Mouse (Mus musculus) midbrain, embryonic 16.5 days (tissue): ENCODE measurements around the gene Zfp410. TPM values are rescaled to one million over a fixed set of nuclear protein-coding genes. Genes with fewer than 3 reads are reported as not detected.
"Not testable (repeated sequence)": the region's sequence is repeated elsewhere in the genome, so short reads cannot be mapped to it uniquely, and the experiment has no call there.

ENCODE experiments used
- ATAC-seq: fragments of 200-750 bp; cut with Nextera tagmentation; 2 replicates; pipeline ENCODE4 v1.8.0; 2017; ENCODE audit warnings: moderate TSS enrichment
- H3K27ac ChIP-seq: fragments of 300-500 bp; sonication (generic); 2 replicates; pipeline ENCODE4 v1.5.1; 2014; ENCODE audit warnings: mild to moderate bottlenecking, low read length, mixed read lengths
- H3K27me3 ChIP-seq: fragments of 300-500 bp; sonication (generic); 2 replicates; pipeline ENCODE4 v1.6.1; 2014; ENCODE audit warnings: low read depth, low read length, mixed read lengths; ENCODE audit not compliant: control insufficient read depth, insufficient read depth
- H3K36me3 ChIP-seq: fragments of 300-500 bp; sonication (generic); 2 replicates; pipeline ENCODE4 v1.6.1; 2014; ENCODE audit warnings: mild to moderate bottlenecking, low read length, moderate library complexity, mixed read lengths; ENCODE audit not compliant: control insufficient read depth, insufficient read depth
- H3K4me1 ChIP-seq: fragments of 300-500 bp; sonication (generic); 2 replicates; pipeline ENCODE4 v1.6.1; 2014; ENCODE audit warnings: mild to moderate bottlenecking, low read length, mixed read lengths; ENCODE audit not compliant: control insufficient read depth, insufficient read depth
- H3K4me2 ChIP-seq: fragments of 300-500 bp; sonication (generic); 2 replicates; pipeline ENCODE4 v1.6.1; 2014; ENCODE audit warnings: mild to moderate bottlenecking, low read length, mixed read lengths
- H3K4me3 ChIP-seq: fragments of 300-500 bp; sonication (generic); 2 replicates; pipeline ENCODE4 v1.5.1; 2014; ENCODE audit warnings: low read depth, mild to moderate bottlenecking, low read length, moderate library complexity, mixed read lengths
- H3K9ac ChIP-seq: fragments of 300-500 bp; sonication (generic); 2 replicates; pipeline ENCODE4 v1.6.1; 2014; ENCODE audit warnings: low read depth, low read length, mixed read lengths
- H3K9me3 ChIP-seq: fragments of 300-500 bp; sonication (generic); replicated peaks from 2 replicates; pipeline ENCODE4 v1.6.1; 2014; ENCODE audit warnings: mild to moderate bottlenecking, low read length, mixed read lengths; ENCODE audit not compliant: control insufficient read depth, poor library complexity, severe bottlenecking
- WGBS: fragments of 180-500 bp; shearing (Covaris S2); extraction: QIAGEN DNeasy Blood & Tissue Kit; methylation state at CpG from one replicate; pipeline ENCODE4 v1.1.7; 2014; 5-methylcytosine and 5-hydroxymethylcytosine counted together
- polyA plus RNA-seq: library from polyadenylated mRNA; unstranded; fragments of >200 nt; fragmentation: Nextera tagmentation; extraction: Ambion mirVana; gene quantifications from 2 replicates; pipeline ENCODE4 v1.2.1, GENCODE M21; 2015

The Zfp410 gene
- polyA plus RNA-seq, 1 experiment from 2014 or later = 59.4 TPM

DNA sequence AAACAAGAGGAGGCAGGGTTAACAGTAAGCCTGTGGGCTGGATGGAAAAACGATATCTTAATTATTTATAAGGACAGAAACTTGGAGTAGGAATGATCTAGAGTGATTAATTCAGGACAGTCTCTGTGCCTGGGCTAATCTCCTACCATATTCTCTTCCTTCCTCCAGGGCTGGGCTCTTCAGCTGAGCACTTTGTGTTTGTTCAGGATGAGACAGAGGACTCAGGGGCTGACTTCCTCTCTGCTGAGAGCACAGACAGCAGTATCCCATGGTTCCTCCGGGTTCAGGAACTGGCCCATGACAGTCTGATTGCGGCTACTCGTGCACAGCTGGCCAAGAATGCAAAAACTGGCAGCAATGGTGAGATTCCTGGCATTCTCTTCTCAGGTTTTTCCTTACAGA, 10.5 kb downstream of the Zfp410 start:
- Histone ChIP-seq H3K9ac (no peak overlapping the region), H3K9me3 (no peaks in the 10 kb centered on the region), H3K27me3 (no peaks in the 10 kb centered on the region), H3K27ac (no peak overlapping the region), H3K4me3 (no peak overlapping the region), H3K36me3 (peaks cover 19% of the 10 kb centered on the region), H3K4me2 (no peak overlapping the region), H3K4me1 (no peaks in the 10 kb centered on the region)
- WGBS = 90% methylated on average over 4 of the region's 4 CpGs
- no peak for ATAC-seq

DNA sequence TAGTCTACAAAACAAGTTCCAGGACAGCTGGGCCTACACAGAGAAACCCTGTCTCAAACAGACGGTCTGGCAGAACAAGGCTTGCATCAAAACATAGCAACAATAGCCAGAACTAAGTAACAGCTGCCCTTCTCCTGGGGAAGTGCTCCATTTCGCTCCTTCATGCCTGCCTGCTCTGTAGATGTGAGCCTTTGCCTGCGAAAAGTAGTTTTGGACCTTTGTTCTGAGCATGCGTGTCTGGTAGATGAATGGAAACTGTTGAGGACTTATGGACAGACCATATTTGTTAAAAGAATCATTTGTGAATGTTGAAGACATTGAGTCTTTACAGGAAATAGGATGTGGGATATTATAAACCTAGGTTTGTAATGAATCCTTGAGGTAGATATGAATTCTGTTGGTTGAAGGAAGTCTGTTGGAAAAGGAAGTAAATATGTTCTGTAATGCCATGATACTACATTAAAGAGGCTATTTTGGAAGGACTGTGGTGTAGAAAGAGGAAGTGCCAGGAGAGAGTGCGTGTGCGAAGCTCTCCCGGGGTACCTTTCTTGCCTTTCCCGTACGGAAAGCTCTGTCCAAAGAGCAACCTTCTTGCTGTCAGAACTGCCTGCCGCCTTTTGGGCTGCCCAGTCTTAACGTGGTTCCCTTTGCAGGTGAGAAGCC, 20.4 kb downstream of the Zfp410 start:
- H3K4me1 ChIP-seq = no peaks in the 10 kb centered on the region
- no peak for ATAC-seq
- H3K27ac ChIP-seq = no peak overlapping the region
- H3K4me2 ChIP-seq = no peak overlapping the region
- WGBS = 93% methylated on average over 11 of the region's 11 CpGs
- no peaks in the 10 kb centered on the region for H3K27me3 ChIP-seq
- no peak overlapping the region for H3K9ac ChIP-seq
- peaks cover 34% of the 10 kb centered on the region for H3K36me3 ChIP-seq
- no peaks in the 10 kb centered on the region for H3K9me3 ChIP-seq
- no peak overlapping the region for H3K4me3 ChIP-seq

- ATAC-seq = no peak
- no peaks in the 10 kb centered on the region for H3K27me3 ChIP-seq
- H3K4me1 ChIP-seq = no peaks in the 10 kb centered on the region
- H3K9ac ChIP-seq = no peak overlapping the region
- H3K4me3 ChIP-seq = no peak overlapping the region
- peaks cover 35% of the 10 kb centered on the region for H3K36me3 ChIP-seq
- H3K4me2 ChIP-seq = no peak overlapping the region
- no peak overlapping the region for H3K27ac ChIP-seq
- WGBS = 45% methylated on average over 2 of the region's 2 CpGs
- no peaks in the 10 kb centered on the region for H3K9me3 ChIP-seq
These were observed 30.5 kb downstream of the Zfp410 start for GRCm38 (mm10) chr12:84347192-84347591.

- not testable (repeated sequence) for H3K27me3 ChIP-seq, H3K4me3 ChIP-seq, H3K9ac ChIP-seq, H3K9me3 ChIP-seq, H3K4me2 ChIP-seq, ATAC-seq, H3K27ac ChIP-seq
- Histone ChIP-seq H3K4me1 (peaks cover 22% of the 10 kb centered on the region), H3K36me3 (peaks cover 22% of the 10 kb centered on the region)
- WGBS = 84% methylated on average over 2 of the region's 2 CpGs
These were observed 42.0 kb downstream of the Zfp410 start for GRCm38 (mm10) chr12:84358699-84359098.

- Histone ChIP-seq H3K36me3 (peaks cover 4% of the 10 kb centered on the region), H3K27me3 (no peaks in the 10 kb centered on the region), H3K9ac (peak within 1 kb of the TSS; percentile 95), H3K9me3 (no peaks in the 10 kb centered on the region), H3K4me1 (peaks cover 22% of the 10 kb centered on the region), H3K4me3 (peak within 1 kb of the TSS; percentile 99), H3K27ac (peak within 1 kb of the TSS; percentile 80), H3K4me2 (peak within 1 kb of the TSS; percentile 91)
- WGBS = under 1% methylated on average over 51 of the region's 51 CpGs
- ATAC-seq = peak; percentile 99
These were observed 45.2 kb downstream of the Zfp410 start, which contains the start of the genes Coq6 and Fam161b for GRCm38 (mm10) chr12:84361555-84362489. Gene Coq6, plus strand, starts transcription at chr12:84361657. Gene Fam161b, minus strand, starts transcription at chr12:84361833.

- Histone ChIP-seq H3K9ac (no peak overlapping the region), H3K36me3 (no peaks in the 10 kb centered on the region), H3K9me3 (no peaks in the 10 kb centered on the region), H3K27me3 (no peaks in the 10 kb centered on the region), H3K4me2 (peak overlapping the region; percentile 91), H3K27ac (no peak overlapping the region), H3K4me1 (peaks cover 22% of the 10 kb centered on the region), H3K4me3 (peak overlapping the region; percentile 99)
- 79% methylated on average over 2 of the region's 2 CpGs for WGBS
- no peak for ATAC-seq
These were observed 46.2 kb downstream of the Zfp410 start for GRCm38 (mm10) chr12:84362872-84363271.

DNA sequence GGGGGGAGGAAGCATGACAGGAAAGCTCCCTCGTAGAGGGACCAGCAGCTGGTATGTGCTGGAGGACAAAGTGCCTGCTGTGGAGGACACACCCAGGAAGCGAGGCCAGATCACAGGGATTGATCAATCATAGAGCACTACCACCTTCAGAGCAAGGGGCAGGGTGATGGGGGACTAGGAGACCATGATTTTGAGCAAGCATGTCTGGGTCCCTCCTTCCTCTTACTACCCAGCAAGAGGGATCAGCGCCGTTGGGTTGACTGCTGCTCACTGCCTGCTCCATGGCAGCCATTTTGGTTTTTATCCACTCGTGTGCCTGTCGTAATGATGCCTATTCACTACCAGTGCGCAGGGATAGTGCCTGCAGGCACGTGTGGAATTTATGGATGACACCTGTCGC, 47.6 kb downstream of the Zfp410 start:
- no peaks in the 10 kb centered on the region for H3K9me3 ChIP-seq
- H3K4me2 ChIP-seq = no peak overlapping the region
- no peak overlapping the region for H3K27ac ChIP-seq
- no peaks in the 10 kb centered on the region for H3K27me3 ChIP-seq
- WGBS = 88% methylated on average over 9 of the region's 9 CpGs
- no peak for ATAC-seq
- peaks cover 7% of the 10 kb centered on the region; the same call in 1 of the 2 replicates for H3K36me3 ChIP-seq
- no peak overlapping the region for H3K4me3 ChIP-seq
- H3K4me1 ChIP-seq = peaks cover 22% of the 10 kb centered on the region
- no peak overlapping the region for H3K9ac ChIP-seq

DNA sequence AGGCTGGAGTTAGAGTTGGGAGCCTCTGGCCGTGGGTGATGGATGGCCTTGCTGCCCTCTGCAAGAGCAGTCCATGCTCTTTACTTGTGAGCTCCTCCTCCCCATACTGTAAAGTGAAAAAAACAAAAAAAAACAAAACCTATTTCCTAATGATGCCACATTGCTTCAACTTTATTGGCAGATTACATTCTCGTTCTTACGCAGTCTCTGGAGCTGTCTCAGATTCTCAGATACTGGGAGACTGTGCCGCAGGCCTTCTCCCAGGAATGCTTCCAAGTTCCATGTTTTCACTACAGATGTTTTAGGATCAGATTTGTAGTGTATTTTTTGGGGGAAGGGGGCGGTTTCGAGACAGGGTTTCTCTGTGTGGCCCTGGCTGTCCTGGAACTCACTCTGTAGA, 48.5 kb downstream of the Zfp410 start:
- Histone ChIP-seq H3K4me2 (no peak overlapping the region), H3K27ac (no peak overlapping the region), H3K27me3 (no peaks in the 10 kb centered on the region), H3K9me3 (no peaks in the 10 kb centered on the region), H3K4me1 (peaks cover 22% of the 10 kb centered on the region), H3K4me3 (no peak overlapping the region), H3K36me3 (peaks cover 10% of the 10 kb centered on the region), H3K9ac (no peak overlapping the region)
- ATAC-seq = no peak
- WGBS = 97% methylated on average over 6 of the region's 6 CpGs

DNA sequence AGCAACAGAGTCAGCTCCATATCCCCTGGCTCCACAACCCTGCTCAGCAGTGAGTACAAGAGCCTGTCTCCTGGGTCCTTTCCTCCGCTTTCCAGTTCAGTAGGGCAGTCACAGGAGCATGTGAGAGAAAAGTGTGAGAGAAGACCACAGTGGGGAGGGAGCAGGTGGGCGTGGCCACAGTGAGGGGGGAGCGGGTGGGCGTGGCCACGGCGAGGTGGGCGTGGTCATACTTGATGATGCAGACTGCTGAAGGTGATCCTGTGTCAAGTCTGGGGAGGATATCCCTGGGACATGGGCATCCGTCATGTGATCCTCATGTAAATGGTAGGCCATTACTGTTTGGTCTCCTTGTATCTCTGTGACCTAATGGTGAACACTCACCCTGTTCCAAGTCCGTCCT, 50.3 kb downstream of the Zfp410 start:
- Histone ChIP-seq H3K4me1 (peaks cover 14% of the 10 kb centered on the region), H3K4me2 (no peak overlapping the region), H3K9me3 (no peaks in the 10 kb centered on the region), H3K27ac (no peak overlapping the region), H3K36me3 (peaks cover 27% of the 10 kb centered on the region), H3K4me3 (no peak overlapping the region), H3K9ac (no peak overlapping the region), H3K27me3 (no peaks in the 10 kb centered on the region)
- WGBS = 73% methylated on average over 9 of the region's 9 CpGs
- no peak for ATAC-seq
